Mouse (Mus musculus) CH12.LX (cell line): ENCODE data around the gene Dcst2.

Experiments
- BHLHE40 ChIP-seq: IDR thresholded peaks from 2 replicates; pipeline ENCODE4 v1.6.1; 2011; ENCODE audit warnings: mild to moderate bottlenecking, low read depth, low read length, improper control_type of control experiment
- CTCF ChIP-seq, 2 experiments: IDR thresholded peaks in 1 of 2; conservative IDR thresholded peaks in 1 of 2; 2 replicates each; pipeline ENCODE4 v1.5.1; 2011 to 2012; ENCODE audit warnings: low read depth in 2 of 2, low read length in 2 of 2, improper control_type of control experiment in 1 of 2, inconsistent platforms in 1 of 2, mild to moderate bottlenecking in 1 of 2, moderate library complexity in 1 of 2
- E2F4 ChIP-seq: IDR thresholded peaks from 2 replicates; pipeline ENCODE4 v1.6.1; 2011; ENCODE audit warnings: low read depth, low read length, improper control_type of control experiment; ENCODE audit not compliant: insufficient replicate concordance
- GABPA ChIP-seq: IDR thresholded peaks from 2 replicates; pipeline ENCODE4 v1.6.1; 2012; ENCODE audit warnings: low read depth, low read length, improper control_type of control experiment, inconsistent platforms; ENCODE audit not compliant: insufficient replicate concordance
- MAZ ChIP-seq: IDR thresholded peaks from 2 replicates; pipeline ENCODE4 v1.6.1; 2012; ENCODE audit warnings: low read depth, mild to moderate bottlenecking, inconsistent platforms, low read length, improper control_type of control experiment, moderate library complexity
- MYC ChIP-seq: IDR thresholded peaks from 2 replicates; pipeline ENCODE4 v1.6.1; 2011; ENCODE audit warnings: low read depth, mild to moderate bottlenecking, improper control_type of control experiment, low read length
- POLR2AphosphoS2 ChIP-seq: IDR thresholded peaks from 2 replicates; pipeline ENCODE4 v1.6.1; 2011; ENCODE audit warnings: low read depth, low read length, improper control_type of control experiment
- SIN3A ChIP-seq: IDR thresholded peaks from 2 replicates; pipeline ENCODE4 v1.6.1; 2012; ENCODE audit warnings: low read length, improper control_type of control experiment, inconsistent platforms
- USF1 ChIP-seq: IDR thresholded peaks from 2 replicates; pipeline ENCODE4 v1.6.1; 2014; ENCODE audit warnings: low read depth, mild to moderate bottlenecking, inconsistent platforms, low read length, improper control_type of control experiment
- ZNF384 ChIP-seq: IDR thresholded peaks from 2 replicates; pipeline ENCODE4 v1.6.1; 2012; ENCODE audit warnings: low read depth, low read length, improper control_type of control experiment, inconsistent platforms

- TF ChIP-seq SIN3A (no peak), ZNF384 (no peak), E2F4 (no peak), CTCF (conservative IDR thresholded peaks at IDR 0.05 in 1 of 2, IDR thresholded peaks at IDR 0.05 in 1 of 2; ENCODE audit: low read depth in 2 of 2, low read length in 2 of 2) (no peak), BHLHE40 (no peak), POLR2AphosphoS2 (no peak), MYC (no peak), USF1 (no peak), GABPA (no peak), MAZ (no peak)
Measured at GRCm38 (mm10) chr3:89419571-89419970, 57.8 kb downstream of the Dcst2 start.
